Mouse (Mus musculus) MEL (cell line): ENCODE results near the gene Clec16a. TPM values are rescaled to one million over a fixed set of nuclear protein-coding genes. Genes with fewer than 3 reads are reported as not detected.

Source experiments
- DNase-seq: peaks from one replicate; pipeline ENCODE4 v3.0.0; 2011; ENCODE audit warnings: low read depth, low spot score
- H3K27ac ChIP-seq: 2 replicates; pipeline ENCODE4 v1.5.1; 2012; ENCODE audit warnings: low read depth, mild to moderate bottlenecking, control low read depth, low read length, moderate library complexity; ENCODE audit not compliant: control insufficient read depth
- H3K27me3 ChIP-seq, 2 experiments: fragments of 150-350 bp in 1 of 2; sonication (generic) in 1 of 2; 2 replicates each; pipeline ENCODE4 v1.6.1; 2012; ENCODE audit warnings: low read length in 2 of 2, mild to moderate bottlenecking in 2 of 2, improper control_type of control experiment in 1 of 2, moderate library complexity in 1 of 2; ENCODE audit not compliant: insufficient read depth in 2 of 2, control insufficient read depth in 1 of 2
- H3K36me3 ChIP-seq, 2 experiments: 2 replicates each; pipeline ENCODE4 v1.6.1; 2012 to 2014; ENCODE audit warnings: low read length in 2 of 2, improper control_type of control experiment in 1 of 2, inconsistent platforms in 1 of 2, mild to moderate bottlenecking in 1 of 2; ENCODE audit not compliant: insufficient read depth in 2 of 2, control insufficient read depth in 1 of 2
- H3K4me1 ChIP-seq, 2 experiments: fragments of 150-350 bp in 1 of 2; sonication (generic) in 1 of 2; 2 replicates each; pipeline ENCODE4 v1.6.1; 2012; ENCODE audit warnings: low read length in 2 of 2, improper control_type of control experiment in 1 of 2, mild to moderate bottlenecking in 1 of 2; ENCODE audit not compliant: insufficient read depth in 2 of 2, control insufficient read depth in 1 of 2
- H3K4me3 ChIP-seq, 2 experiments: fragments of 150-350 bp in 1 of 2; sonication (generic) in 1 of 2; 2 replicates each; pipeline ENCODE4 v1.5.1; 2012; ENCODE audit warnings: low read depth in 2 of 2, low read length in 2 of 2, mild to moderate bottlenecking in 2 of 2, moderate library complexity in 2 of 2, control low read depth in 1 of 2, improper control_type of control experiment in 1 of 2; ENCODE audit not compliant: control insufficient read depth in 1 of 2, insufficient read depth in 1 of 2
- H3K79me2 ChIP-seq: 2 replicates; pipeline ENCODE4 v1.6.1; 2012; ENCODE audit warnings: mild to moderate bottlenecking, low read length, moderate library complexity; ENCODE audit not compliant: control insufficient read depth, poor library complexity, insufficient read depth
- H3K9ac ChIP-seq: 2 replicates; pipeline ENCODE4 v1.6.1; 2012; ENCODE audit warnings: low read depth, mild to moderate bottlenecking, control low read depth, low read length, moderate library complexity; ENCODE audit not compliant: control insufficient read depth, poor library complexity, severe bottlenecking
- H3K9me3 ChIP-seq: fragments of 150-350 bp; sonication (generic); replicated peaks from 2 replicates; pipeline ENCODE4 v1.6.1; 2012; ENCODE audit warnings: mild to moderate bottlenecking, low read length, improper control_type of control experiment, moderate library complexity; ENCODE audit not compliant: insufficient read depth
- BHLHE40 ChIP-seq: IDR thresholded peaks from 2 replicates; pipeline ENCODE4 v1.6.1; 2012; ENCODE audit warnings: low read depth, mild to moderate bottlenecking, inconsistent platforms, low read length, improper control_type of control experiment, borderline replicate concordance
- CTCF ChIP-seq, 3 experiments: IDR thresholded peaks in 2 of 3; conservative IDR thresholded peaks in 1 of 3; 2 replicates each; pipeline ENCODE4 v1.5.1; 2011 to 2012; ENCODE audit warnings: low read length in 3 of 3, low read depth in 2 of 3, mild to moderate bottlenecking in 2 of 3, improper control_type of control experiment in 1 of 3, inconsistent platforms in 1 of 3, mixed read lengths in 1 of 3, moderate library complexity in 1 of 3; ENCODE audit not compliant: control insufficient read depth in 1 of 3, insufficient read depth in 1 of 3, poor library complexity in 1 of 3, severe bottlenecking in 1 of 3
- E2F4 ChIP-seq: IDR thresholded peaks from 2 replicates; pipeline ENCODE4 v1.6.1; 2011; ENCODE audit warnings: low read depth, low read length, improper control_type of control experiment, borderline replicate concordance
- EP300 ChIP-seq, 2 experiments: IDR thresholded peaks; 2 replicates each; pipeline ENCODE4 v1.6.1; 2011; ENCODE audit warnings: improper control_type of control experiment in 2 of 2, low read length in 2 of 2, low read depth in 1 of 2, mild to moderate bottlenecking in 1 of 2
- ETS1 ChIP-seq: IDR thresholded peaks from 2 replicates; pipeline ENCODE4 v1.6.1; 2012; ENCODE audit warnings: low read depth, mild to moderate bottlenecking, inconsistent platforms, low read length, improper control_type of control experiment, moderate library complexity
- GATA1 ChIP-seq: IDR thresholded peaks from 2 replicates; pipeline ENCODE4 v1.6.1; 2011; ENCODE audit warnings: low read depth, low read length, improper control_type of control experiment
- JUND ChIP-seq: IDR thresholded peaks from 2 replicates; pipeline ENCODE4 v1.6.1; 2011; ENCODE audit warnings: low read depth, mild to moderate bottlenecking, improper control_type of control experiment, low read length
- KAT2A ChIP-seq: conservative IDR thresholded peaks from 2 replicates; pipeline ENCODE4 v1.6.1; 2012; ENCODE audit warnings: low read depth, low read length, improper control_type of control experiment, inconsistent platforms
- MAFK ChIP-seq: IDR thresholded peaks from 2 replicates; pipeline ENCODE4 v1.6.1; 2011; ENCODE audit warnings: low read depth, mild to moderate bottlenecking, low read length, improper control_type of control experiment, borderline replicate concordance
- MAX ChIP-seq: IDR thresholded peaks from 2 replicates; pipeline ENCODE4 v1.6.1; 2011; ENCODE audit warnings: low read length, improper control_type of control experiment
- MYB ChIP-seq: IDR thresholded peaks from 2 replicates; pipeline ENCODE4 v1.6.1; 2011; ENCODE audit warnings: mild to moderate bottlenecking, low read depth, low read length, improper control_type of control experiment
- NELFE ChIP-seq: IDR thresholded peaks from 2 replicates; pipeline ENCODE4 v1.6.1; 2011; ENCODE audit warnings: low read depth, low read length, improper control_type of control experiment
- NRF1 ChIP-seq: IDR thresholded peaks from 2 replicates; pipeline ENCODE4 v1.6.1; 2014; ENCODE audit warnings: low read depth, mild to moderate bottlenecking, inconsistent platforms, low read length, improper control_type of control experiment, moderate library complexity; ENCODE audit not compliant: poor library complexity, insufficient read depth, severe bottlenecking
- POLR2AphosphoS2 ChIP-seq: IDR thresholded peaks from 2 replicates; pipeline ENCODE4 v1.6.1; 2011; ENCODE audit warnings: low read length, improper control_type of control experiment
- POLR2AphosphoS5 ChIP-seq: IDR thresholded peaks from 2 replicates; pipeline ENCODE4 v1.6.1; 2012; ENCODE audit warnings: low read depth, borderline replicate concordance, mild to moderate bottlenecking, inconsistent platforms, low read length, moderate library complexity, mixed read lengths
- TBP ChIP-seq: IDR thresholded peaks from 2 replicates; pipeline ENCODE4 v1.8.0; 2011; ENCODE audit warnings: low read depth, low read length, improper control_type of control experiment
- TCF12 ChIP-seq: IDR thresholded peaks from 2 replicates; pipeline ENCODE4 v1.6.1; 2014; ENCODE audit warnings: low read depth, mild to moderate bottlenecking, inconsistent platforms, low read length, improper control_type of control experiment, moderate library complexity
- USF1 ChIP-seq: IDR thresholded peaks from 2 replicates; pipeline ENCODE4 v1.6.1; 2014; ENCODE audit warnings: low read depth, mild to moderate bottlenecking, inconsistent platforms, low read length, improper control_type of control experiment, moderate library complexity
- USF2 ChIP-seq, 2 experiments: IDR thresholded peaks; 2 replicates each; pipeline ENCODE4 v1.6.1; 2011 to 2012; ENCODE audit warnings: improper control_type of control experiment in 2 of 2, low read length in 2 of 2, borderline replicate concordance in 1 of 2, inconsistent platforms in 1 of 2, low read depth in 1 of 2, mild to moderate bottlenecking in 1 of 2; ENCODE audit not compliant: insufficient read depth in 1 of 2
- ZKSCAN1 ChIP-seq: IDR thresholded peaks from 2 replicates; pipeline ENCODE4 v1.6.1; 2012; ENCODE audit warnings: low read depth, mild to moderate bottlenecking, inconsistent platforms, low read length, improper control_type of control experiment, moderate library complexity
- ZNF384 ChIP-seq: IDR thresholded peaks from 2 replicates; pipeline ENCODE4 v1.6.1; 2012; ENCODE audit warnings: low read depth, mild to moderate bottlenecking, inconsistent platforms, low read length, improper control_type of control experiment
- polyA plus RNA-seq, 2 experiments: library from polyadenylated mRNA; stranded (reverse) in 1 of 2; unstranded in 1 of 2; fragments of >175 nt in 1 of 2; fragments of >200 nt in 1 of 2; gene quantifications; 2 replicates each; pipeline versions ENCODE4 v1.2.1 to v1.2.4; 2012; ENCODE audit warnings: low replicate concordance in 2 of 2, low read depth in 1 of 2; ENCODE audit not compliant: insufficient read length in 2 of 2, insufficient read depth in 1 of 2, missing spikeins in 1 of 2
- total RNA-seq: library from RNA; depleted of rRNA; stranded (reverse); fragments of 300-350 nt; gene quantifications from 2 replicates; pipeline ENCODE4 v1.2.3, GENCODE M21; 2012

Clec16a gene
- total and polyA plus RNA-seq, 3 experiments: 10.4 to 49.3 (median 22.1) TPM

- Histone ChIP-seq H3K79me2 (no peaks in the 10 kb centered on the region), H3K9ac (no peak overlapping the region), H3K27me3 (no peaks in the 10 kb centered on the region), H3K27ac (no peak overlapping the region), H3K4me3 (no peak overlapping the region), H3K9me3 (no peaks in the 10 kb centered on the region), H3K36me3 (no peaks in the 10 kb centered on the region), H3K4me1 (0 out of 4 replicates have a peak, but pooled peaks cover 0 to 5% of the 10 kb centered on the region in 2 experiments)
- TF ChIP-seq NELFE (no peak), JUND (no peak), E2F4 (no peak), MYB (no peak), EP300 (IDR thresholded peaks at IDR 0.05; ENCODE audit: low read depth in 1 of 2, low read length in 2 of 2) (no peak)
- DNase-seq: no peak
Measured at GRCm38 (mm10) chr16:10528382-10528781, 16.8 kb upstream of the Clec16a start.

GRCm38 (mm10) chr16:10530179-10530578 is 15.0 kb upstream of the Clec16a start:
- Histone ChIP-seq H3K4me1 (no peaks in the 10 kb centered on the region), H3K27me3 (no peaks in the 10 kb centered on the region), H3K9ac (no peak overlapping the region), H3K36me3 (no peaks in the 10 kb centered on the region), H3K9me3 (no peaks in the 10 kb centered on the region), H3K27ac (no peak overlapping the region), H3K79me2 (no peaks in the 10 kb centered on the region), H3K4me3 (no peak overlapping the region)
- DNase-seq: no peak
- TF ChIP-seq E2F4 (no peak), ZKSCAN1 (no peak), BHLHE40 (no peak), MAX (no peak), POLR2AphosphoS2 (no peak), MAFK (no peak), TBP (no peak), KAT2A (no peak), POLR2AphosphoS5 (no peak), USF1 (no peak), JUND (no peak), USF2 (IDR thresholded peaks at IDR 0.05; ENCODE audit: borderline replicate concordance in 1 of 2, insufficient read depth in 1 of 2, low read depth in 1 of 2, low read length in 2 of 2) (no peak), ETS1 (no peak), NRF1 (no peak), TCF12 (no peak), ZNF384 (no peak), CTCF (IDR thresholded peaks at IDR 0.05 in 2 of 3, conservative IDR thresholded peaks at IDR 0.05 in 1 of 3; ENCODE audit: control insufficient read depth in 1 of 3, insufficient read depth in 1 of 3, low read depth in 2 of 3, low read length in 3 of 3, poor library complexity in 1 of 3, severe bottlenecking in 1 of 3) (no peak), GATA1 (no peak)
